Mouse (Mus musculus) kidney, adult 2 months (tissue): ENCODE measurements around the gene Commd7. TPM values are rescaled to one million over a fixed set of nuclear protein-coding genes. Genes with fewer than 3 reads are reported as not detected.

Experiments
- DNase-seq: peaks from one replicate; pipeline ENCODE4 v3.0.0; 2021
- H3K27ac ChIP-seq: fragments of 200-500 bp; 2 replicates; pipeline ENCODE4 v1.5.1; 2012; ENCODE audit warnings: low read depth, low read length, control low read depth, inconsistent platforms; ENCODE audit not compliant: insufficient read depth
- H3K27me3 ChIP-seq: fragments of 200-500 bp; replicated peaks from 2 replicates; pipeline ENCODE4 v1.6.1; 2012; ENCODE audit warnings: mild to moderate bottlenecking, moderate library complexity, low read length, inconsistent platforms; ENCODE audit not compliant: control insufficient read depth, insufficient read depth
- H3K36me3 ChIP-seq: fragments of 200-500 bp; 2 replicates; pipeline ENCODE4 v1.6.1; 2012; ENCODE audit warnings: mild to moderate bottlenecking, moderate library complexity, low read length, inconsistent platforms; ENCODE audit not compliant: control insufficient read depth, insufficient read depth
- H3K4me1 ChIP-seq: fragments of 200-500 bp; 2 replicates; pipeline ENCODE4 v1.6.1; 2011; ENCODE audit warnings: low read length; ENCODE audit not compliant: control insufficient read depth, insufficient read depth
- H3K4me3 ChIP-seq: fragments of 200-500 bp; 2 replicates; pipeline ENCODE4 v1.5.1; 2011; ENCODE audit warnings: mild to moderate bottlenecking, low read depth, low read length, control low read depth; ENCODE audit not compliant: insufficient read depth
- CTCF ChIP-seq: fragments of 200-500 bp; conservative IDR thresholded peaks from 2 replicates; pipeline ENCODE4 v1.5.1; 2011; ENCODE audit warnings: low read depth, mild to moderate bottlenecking, control low read depth, low read length, moderate library complexity, mixed read lengths; ENCODE audit not compliant: insufficient read depth, insufficient read length
- POLR2A ChIP-seq: fragments of 200-500 bp; IDR thresholded peaks from one replicate; pipeline ENCODE4 v1.6.1; 2011; ENCODE audit warnings: low read depth, low read length, control low read depth
- WGBS: fragments of 180-500 bp; shearing (Covaris S2); methylation state at CpG from one replicate; pipeline ENCODE4 v1.1.7; 2018; 5-methylcytosine and 5-hydroxymethylcytosine counted together
- polyA plus RNA-seq: library from polyadenylated mRNA; depleted of rRNA; stranded (reverse); fragments of >200 nt; gene quantifications from 2 replicates; pipeline ENCODE4 v1.2.3, GENCODE M21; 2012

The Commd7 gene
- polyA plus RNA-seq, 1 experiment = 22.3 TPM

DNA sequence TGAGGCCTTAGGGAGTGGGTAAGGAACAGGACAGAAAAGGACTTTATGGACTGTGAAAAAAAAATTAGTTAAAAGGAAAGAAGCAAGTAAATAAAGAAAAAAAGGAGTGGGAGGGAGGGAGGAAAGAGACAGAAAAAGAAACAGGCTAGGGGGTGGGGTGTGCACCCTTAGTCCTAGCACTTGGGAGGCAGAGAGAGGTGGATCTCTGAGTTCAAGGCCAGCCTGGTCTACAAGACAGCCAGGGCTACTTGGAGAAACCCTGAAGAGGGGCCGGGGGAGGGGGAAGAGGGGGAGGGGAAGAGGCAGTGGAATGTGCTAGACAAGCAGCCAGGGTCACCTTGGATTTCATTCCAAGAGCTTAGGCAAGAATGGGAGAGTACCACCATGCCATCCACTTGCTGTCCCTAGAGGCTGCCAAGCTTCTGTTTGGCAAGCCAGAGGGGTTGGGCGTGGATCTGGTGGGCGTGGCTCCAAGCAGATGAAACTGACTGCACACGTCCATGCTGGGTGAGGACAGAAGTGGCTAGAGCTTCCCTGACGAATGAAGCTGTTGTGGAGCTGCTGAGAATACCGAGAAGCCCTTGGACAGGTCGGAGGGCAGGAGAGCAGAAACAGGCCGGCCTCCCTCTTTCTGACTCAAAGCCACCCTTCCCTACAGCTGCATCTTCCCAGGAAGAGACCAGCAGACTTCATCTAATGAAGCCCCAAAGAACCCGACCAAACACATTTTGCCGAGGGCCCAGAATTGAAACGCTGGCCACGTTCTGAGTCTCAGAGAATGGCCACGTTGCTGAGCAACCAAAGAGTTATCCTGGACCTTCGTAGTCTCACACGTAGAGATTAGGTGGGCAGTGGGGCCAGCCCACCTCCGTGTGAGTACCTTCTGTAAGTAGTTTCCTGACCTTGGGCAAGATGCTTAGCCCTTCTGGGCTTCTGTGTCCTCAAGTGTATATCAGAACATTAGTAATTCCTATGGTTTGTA, 31.6 kb downstream of the Commd7 start:
- WGBS = 60% methylated on average over 16 of the region's 16 CpGs
- no peak overlapping the region for H3K27ac ChIP-seq
- H3K4me1 ChIP-seq = peaks cover 4% of the 10 kb centered on the region; the same call in 1 of the 2 replicates
- TF ChIP-seq CTCF (no peak), POLR2A (no peak)
- peak; percentile 76 for DNase-seq
- H3K4me3 ChIP-seq = no peak overlapping the region
- no peaks in the 10 kb centered on the region for H3K27me3 ChIP-seq
- H3K36me3 ChIP-seq = no peaks in the 10 kb centered on the region

DNA sequence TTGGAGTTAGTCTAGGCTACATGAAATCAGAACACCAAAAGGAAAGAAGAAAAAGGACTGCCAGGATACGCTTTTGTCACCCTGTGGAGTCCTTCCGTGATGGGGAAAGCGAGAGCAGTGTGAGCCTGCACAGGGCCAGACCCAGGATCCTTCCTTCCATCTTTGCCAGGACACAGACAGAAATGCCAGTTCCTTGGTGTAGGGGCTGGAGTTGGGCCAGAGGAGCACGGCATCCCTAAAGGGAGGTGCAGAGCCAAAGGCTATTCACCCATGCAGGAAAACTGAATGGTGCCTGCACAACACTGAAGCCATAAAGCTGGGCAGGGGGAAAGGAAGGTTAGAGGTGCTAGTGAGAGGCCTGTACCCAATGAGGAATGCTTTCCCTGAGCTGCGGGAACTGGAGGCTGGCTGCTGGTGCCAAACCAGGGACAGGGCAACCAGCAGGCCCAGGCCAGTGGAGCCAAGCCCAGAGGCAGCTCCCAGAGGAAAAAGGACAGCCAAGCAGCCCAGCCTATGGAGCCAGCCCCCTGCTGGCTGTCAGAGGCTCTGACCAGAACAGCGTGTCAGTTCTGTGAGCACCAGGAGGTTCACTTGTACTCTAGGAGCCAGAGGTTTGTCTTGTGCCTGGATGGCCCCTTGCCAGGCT, 32.4 kb downstream of the Commd7 start:
- Histone ChIP-seq H3K4me3 (no peak overlapping the region), H3K36me3 (no peaks in the 10 kb centered on the region), H3K27ac (peak overlapping the region; percentile 18; the same call in 1 of the 2 replicates), H3K27me3 (no peaks in the 10 kb centered on the region), H3K4me1 (peaks cover 4% of the 10 kb centered on the region; the same call in 1 of the 2 replicates)
- 49% methylated on average over 6 of the region's 6 CpGs for WGBS
- TF ChIP-seq CTCF (peak; percentile 51; the same call in 1 of the 2 replicates), POLR2A (no peak)
- peak; percentile 88 for DNase-seq

DNA sequence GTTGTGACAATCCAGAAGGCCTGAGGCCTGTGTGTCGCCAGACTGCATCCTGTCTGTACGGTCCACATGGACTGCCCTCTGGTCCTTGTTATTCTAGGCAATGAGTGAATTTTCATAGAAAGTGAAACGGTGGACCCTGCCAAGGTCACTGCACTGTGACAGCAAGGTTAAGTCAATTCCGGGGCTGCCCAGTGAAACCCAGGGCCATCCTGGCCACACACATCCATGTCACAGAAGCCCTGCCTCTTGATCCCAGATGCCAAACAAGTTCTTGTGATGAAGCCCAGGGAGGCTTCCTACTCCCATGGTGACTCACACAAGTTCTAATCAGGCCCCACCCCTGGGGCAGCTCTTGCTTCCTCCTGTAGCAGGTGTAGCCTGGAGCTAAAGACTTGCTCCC, 35.0 kb downstream of the Commd7 start:
- H3K36me3 ChIP-seq = no peaks in the 10 kb centered on the region
- DNase-seq = peak; percentile 74
- TF ChIP-seq CTCF (no peak), POLR2A (no peak)
- H3K4me1 ChIP-seq = peaks cover 11% of the 10 kb centered on the region; the same call in 1 of the 2 replicates
- H3K27me3 ChIP-seq = no peaks in the 10 kb centered on the region
- no peak overlapping the region for H3K27ac ChIP-seq
- H3K4me3 ChIP-seq = no peak overlapping the region
- WGBS = 30% methylated on average over 4 of the region's 4 CpGs

DNA sequence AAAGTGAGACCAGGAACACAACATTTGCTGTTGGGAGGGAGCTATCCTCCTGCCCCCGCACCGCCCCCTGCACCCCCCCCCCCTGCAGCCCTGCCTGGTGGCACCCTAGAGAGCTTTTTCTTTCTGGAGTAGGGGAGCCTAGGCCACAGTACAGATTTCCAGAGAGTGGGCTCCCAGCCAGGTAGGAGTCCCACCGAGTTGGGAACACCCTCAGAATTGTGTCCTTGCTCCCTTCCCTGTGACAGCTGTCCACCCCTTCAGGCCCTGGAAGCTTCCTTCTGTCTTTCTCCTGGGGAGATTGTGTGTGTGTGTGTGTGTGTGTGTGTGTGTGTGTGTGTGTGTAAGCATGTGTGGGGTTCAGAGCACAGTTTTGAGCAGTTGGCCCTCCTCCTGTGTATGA, 35.6 kb downstream of the Commd7 start:
- no peak for TF ChIP-seq CTCF
- TF ChIP-seq POLR2A = no peak

DNA sequence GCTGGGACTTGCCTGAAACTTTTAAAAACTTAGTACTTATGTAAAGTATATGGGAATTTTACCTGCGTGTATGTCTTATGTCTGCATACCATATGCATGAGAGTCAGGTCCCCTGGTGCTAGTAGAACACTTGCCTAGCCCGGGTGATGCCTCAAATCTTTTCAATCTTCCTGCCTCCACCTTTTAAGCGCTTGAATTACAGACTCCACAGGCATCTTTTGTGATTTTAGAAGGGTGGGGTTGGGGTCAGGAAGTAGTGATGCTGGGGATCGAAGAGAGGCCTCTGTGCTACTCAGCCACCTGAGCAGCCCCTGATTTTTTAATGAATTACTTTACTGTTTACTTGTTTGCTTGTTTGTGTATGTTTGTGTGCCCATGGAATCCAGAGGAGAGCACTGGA, 37.6 kb downstream of the Commd7 start:
- H3K4me1 ChIP-seq = peaks cover 16% of the 10 kb centered on the region; the same call in 1 of the 2 replicates
- 85% methylated on average over 4 of the region's 4 CpGs for WGBS
- TF ChIP-seq CTCF (no peak), POLR2A (no peak)
- no peak overlapping the region for H3K4me3 ChIP-seq
- H3K36me3 ChIP-seq = no peaks in the 10 kb centered on the region
- H3K27me3 ChIP-seq = no peaks in the 10 kb centered on the region
- no peak for DNase-seq
- H3K27ac ChIP-seq = no peak overlapping the region

More for the DNA sequence above, 35.6 kb downstream of the Commd7 start:
- Histone ChIP-seq H3K27me3 (no peaks in the 10 kb centered on the region), H3K4me1 (peaks cover 16% of the 10 kb centered on the region; the same call in 1 of the 2 replicates), H3K36me3 (no peaks in the 10 kb centered on the region), H3K27ac (no peak overlapping the region), H3K4me3 (no peak overlapping the region)
- 82% methylated on average over 3 of the region's 3 CpGs for WGBS
- no peak for DNase-seq

DNA sequence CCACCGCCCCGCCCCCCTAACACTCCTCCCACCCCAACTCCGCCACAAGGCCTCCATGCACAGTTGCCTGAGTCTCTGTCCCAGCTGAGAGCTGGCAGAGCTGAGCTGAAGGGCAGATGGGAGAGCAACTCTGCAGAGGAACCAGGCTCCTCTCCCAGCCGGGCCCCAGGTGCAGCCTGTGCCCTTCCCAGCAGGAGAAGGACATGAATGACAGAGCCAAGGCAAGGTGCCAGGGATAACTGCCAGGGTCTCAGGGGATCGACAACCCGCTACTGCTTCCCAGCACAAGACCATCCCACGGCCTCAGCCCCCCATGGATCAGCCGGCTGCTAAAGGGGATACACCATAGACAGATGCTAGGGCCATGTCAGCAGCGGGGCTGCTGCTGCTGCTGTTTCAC, 39.4 kb downstream of the Commd7 start:
- Histone ChIP-seq H3K4me1 (peaks cover 15% of the 10 kb centered on the region; the same call in 1 of the 2 replicates), H3K4me3 (no peak overlapping the region), H3K27ac (no peak overlapping the region), H3K27me3 (no peaks in the 10 kb centered on the region), H3K36me3 (no peaks in the 10 kb centered on the region)
- DNase-seq = peak; percentile 39
- WGBS = 51% methylated on average over 9 of the region's 9 CpGs
- no peak for TF ChIP-seq POLR2A
- TF ChIP-seq CTCF = no peak
